Mouse (Mus musculus) lung, postnatal 36 days (tissue): ENCODE measurements around the gene Pank3.
"Not testable (repeated sequence)": the region's sequence is repeated elsewhere in the genome, so short reads cannot be mapped to it uniquely, and the experiment has no call there.

Experiments used
- DNase-seq: peaks from one replicate; pipeline ENCODE4 v3.0.0; 2022; ENCODE audit warnings: mixed read lengths

Gene Pank3

GRCm38 (mm10) chr11:35782444-35782843 lies 13.2 kb downstream of the Pank3 start:
- DNase-seq = no peak

GRCm38 (mm10) chr11:35783038-35783437 lies 13.8 kb downstream of the Pank3 start:
- no peak for DNase-seq

GRCm38 (mm10) chr11:35784002-35784401 lies 14.7 kb downstream of the Pank3 start:
- DNase-seq = no peak

DNA sequence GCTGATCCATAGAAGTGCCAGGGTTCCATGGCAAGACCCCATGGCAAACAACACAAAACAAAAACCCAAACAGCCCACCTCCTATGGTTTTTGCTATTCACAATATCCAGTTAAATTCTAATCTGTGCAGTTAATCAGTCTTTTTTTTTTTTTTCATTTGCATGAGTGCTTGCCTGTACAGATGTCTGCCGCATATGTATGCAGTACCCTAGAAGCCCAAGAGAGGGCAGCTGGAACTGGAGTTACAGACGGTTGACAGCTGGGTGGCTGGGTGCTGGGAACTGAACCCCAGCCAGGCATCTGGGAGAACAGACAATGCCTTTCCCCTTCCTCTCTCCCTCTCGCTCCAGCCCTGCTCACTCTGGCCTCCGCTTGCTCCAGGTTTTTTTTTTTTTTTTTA lies 15.3 kb downstream of the Pank3 start:
- no peak for DNase-seq

DNA sequence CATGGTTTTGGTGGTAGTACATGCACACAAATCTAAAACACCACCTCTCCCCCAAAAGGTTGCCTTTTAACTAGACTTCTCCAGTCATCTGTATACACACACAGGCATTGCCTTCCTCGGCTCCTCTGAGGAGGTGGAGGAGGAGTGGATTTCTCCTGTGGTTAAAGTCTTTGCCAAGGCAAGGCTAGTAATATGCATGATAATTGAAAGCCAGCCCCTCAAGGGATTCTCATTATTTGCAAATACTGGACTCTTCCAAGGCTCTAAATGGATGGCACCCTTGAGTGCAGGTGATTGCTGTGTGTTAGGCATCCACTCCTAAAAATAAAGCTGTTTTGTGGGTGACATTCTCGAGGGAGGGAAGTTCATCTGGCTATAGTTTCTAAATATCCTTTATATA lies 19.2 kb downstream of the Pank3 start:
- no peak for DNase-seq

DNA sequence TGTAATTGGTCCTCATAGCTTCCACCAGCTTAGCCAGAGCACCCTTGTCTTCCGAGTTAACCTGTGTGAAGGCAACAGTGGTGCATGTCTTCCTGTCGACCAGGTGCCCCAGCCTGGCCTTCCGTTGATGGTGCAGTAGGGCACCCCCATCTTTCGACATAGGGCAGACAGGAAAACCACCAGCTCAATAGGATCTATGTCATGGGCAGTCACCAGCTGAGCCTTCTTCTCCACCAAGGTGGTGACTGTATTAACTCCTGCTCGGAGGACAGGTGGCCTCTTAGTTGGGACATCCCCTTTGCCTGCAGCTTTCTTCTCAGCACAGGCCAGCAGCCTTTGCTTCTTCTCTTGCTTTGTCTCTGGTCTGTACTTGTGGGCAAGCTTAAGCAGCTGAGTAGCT lies 23.5 kb downstream of the Pank3 start:
- DNase-seq = not testable (repeated sequence)

DNA sequence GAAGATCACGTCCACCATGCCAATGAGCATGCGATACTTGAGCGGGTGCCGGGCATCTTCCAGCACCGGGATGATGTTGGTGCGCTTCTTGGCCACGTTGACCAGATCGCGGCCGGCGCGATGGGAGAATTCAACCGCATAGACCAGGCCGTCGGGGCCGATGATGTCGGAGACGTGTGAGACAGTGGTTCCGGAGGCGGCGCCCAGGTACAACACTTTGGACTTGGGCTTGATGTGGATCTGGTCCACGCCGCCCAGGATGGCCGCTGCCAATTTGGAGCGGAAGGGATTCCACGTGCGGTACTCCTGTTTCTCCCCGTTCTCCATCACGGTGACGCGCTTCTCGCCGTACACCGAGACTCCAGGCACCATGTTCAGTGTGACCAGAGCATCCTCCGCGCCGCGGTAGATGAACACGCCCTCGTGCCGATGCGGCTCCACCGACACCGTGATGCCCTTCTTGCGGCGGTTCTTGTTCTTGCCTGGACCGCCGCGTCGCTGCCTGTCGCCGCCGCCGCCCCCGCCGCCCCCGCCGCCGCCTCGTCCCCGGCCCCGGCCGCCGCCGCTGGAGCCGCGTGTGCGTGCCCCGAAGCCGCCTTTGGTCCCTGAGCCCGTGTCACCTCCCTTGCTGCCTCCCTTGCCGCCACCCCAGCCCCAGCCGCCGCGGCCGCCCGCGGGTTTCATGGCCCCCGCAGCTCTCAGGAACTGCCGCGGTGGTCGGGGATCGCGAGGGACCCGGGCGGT lies 28.6 kb downstream of the Pank3 start:
- DNase-seq = no peak

DNA sequence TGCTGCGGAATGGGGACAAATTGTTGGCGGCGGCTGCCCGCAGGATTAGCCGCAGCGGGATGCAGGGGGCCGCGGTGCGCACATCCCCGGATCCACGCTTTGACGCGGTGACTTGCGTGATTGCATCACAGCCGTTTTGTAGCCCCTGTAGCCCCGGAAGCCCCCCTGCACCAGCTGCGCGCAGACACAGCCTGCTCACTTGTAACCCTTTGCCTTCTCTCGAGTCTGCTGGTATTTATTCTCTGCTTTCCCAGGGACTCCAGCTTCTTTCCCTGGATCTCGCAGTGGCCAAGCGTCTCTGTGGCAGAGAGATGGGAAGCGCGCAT lies 29.2 kb downstream of the Pank3 start:
- DNase-seq = no peak

- peak; percentile 42 for DNase-seq
These were observed 29.6 kb downstream of the Pank3 start, which contains the start of gene Fbll1 for GRCm38 (mm10) chr11:35798874-35799273. Gene Fbll1 (minus strand): TSS chr11:35798884.

- DNase-seq = no peak
These were observed 32.0 kb downstream of the Pank3 start for GRCm38 (mm10) chr11:35801332-35801731.

DNA sequence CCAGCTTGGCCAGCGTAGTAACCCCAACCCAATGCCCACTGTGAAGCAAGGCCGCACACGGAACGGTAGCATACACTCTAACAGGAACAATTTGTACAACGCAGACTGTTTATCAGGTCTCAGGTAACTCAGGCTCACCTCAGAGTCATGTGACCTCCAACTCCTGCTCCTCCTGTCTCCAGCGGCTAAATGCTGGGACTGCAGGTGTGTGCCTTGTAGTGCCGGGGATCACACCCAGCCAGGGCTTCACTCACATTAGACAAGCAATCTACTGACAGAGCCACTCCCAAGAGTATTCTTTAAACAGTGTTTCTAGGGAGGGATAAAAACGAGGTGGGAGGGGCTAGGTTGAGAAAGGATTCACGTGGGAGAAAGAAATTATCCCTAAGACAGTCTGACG lies 42.2 kb downstream of the Pank3 start:
- no peak for DNase-seq

DNA sequence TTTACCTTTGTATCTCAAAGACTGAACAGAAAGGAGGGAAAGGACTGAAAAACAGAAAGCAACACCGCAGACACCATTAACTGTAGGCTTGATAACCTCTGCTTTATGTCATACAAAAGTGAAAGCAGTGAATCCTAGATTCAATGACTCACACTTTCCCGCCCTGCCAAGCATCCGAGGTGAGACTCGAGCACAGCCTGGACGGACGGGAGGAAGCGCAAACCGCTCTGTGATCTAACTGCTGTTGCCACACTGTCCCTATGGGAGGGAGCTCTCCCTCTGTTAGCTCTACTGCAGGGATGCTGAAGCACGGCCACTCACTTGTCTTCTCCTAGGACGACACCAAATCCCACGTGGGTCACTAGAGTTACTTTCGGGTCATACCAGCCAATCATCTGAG lies 47.0 kb downstream of the Pank3 start:
- no peak for DNase-seq

GRCm38 (mm10) chr11:35827714-35828113 lies 58.4 kb downstream of the Pank3 start:
- peak; percentile 7 for DNase-seq

DNA sequence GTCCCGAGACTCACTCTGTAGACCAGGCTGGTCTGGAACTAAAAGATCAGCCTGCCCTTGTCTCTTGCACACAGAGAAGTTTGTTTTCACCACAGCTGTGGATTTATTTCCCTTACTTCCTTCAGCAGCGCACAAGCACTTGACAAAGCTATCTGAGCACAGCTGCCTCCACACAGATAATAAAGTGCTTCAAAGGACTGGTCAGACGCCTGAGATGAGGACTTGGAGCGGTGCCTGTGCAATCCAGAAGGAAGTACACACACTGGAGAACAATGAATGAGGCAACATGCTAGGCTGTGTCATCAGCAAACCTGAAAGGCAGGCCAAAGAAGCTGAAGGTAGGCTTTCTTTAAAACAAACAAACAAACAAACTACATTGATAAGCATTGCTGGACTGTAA lies 62.9 kb downstream of the Pank3 start:
- no peak for DNase-seq

DNA sequence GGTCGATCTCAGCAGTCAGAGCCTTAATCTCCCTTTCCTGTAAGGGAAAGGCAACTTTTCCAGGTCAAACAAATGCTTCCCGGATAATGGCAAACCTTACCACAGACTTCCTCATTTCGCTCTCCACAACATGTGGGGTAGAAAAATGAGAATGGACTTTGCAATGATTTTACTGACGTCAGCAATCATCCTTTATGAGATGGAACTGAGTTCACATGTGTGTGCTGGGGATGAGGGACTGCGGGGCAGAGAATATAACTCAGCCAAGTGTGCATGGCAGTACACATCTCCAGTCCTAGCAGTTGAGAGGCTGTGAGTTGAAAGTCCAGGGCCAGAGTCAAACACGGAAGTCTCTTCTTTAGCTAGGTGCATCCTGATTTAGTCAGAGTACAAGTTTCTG lies 64.0 kb downstream of the Pank3 start:
- no peak for DNase-seq

DNA sequence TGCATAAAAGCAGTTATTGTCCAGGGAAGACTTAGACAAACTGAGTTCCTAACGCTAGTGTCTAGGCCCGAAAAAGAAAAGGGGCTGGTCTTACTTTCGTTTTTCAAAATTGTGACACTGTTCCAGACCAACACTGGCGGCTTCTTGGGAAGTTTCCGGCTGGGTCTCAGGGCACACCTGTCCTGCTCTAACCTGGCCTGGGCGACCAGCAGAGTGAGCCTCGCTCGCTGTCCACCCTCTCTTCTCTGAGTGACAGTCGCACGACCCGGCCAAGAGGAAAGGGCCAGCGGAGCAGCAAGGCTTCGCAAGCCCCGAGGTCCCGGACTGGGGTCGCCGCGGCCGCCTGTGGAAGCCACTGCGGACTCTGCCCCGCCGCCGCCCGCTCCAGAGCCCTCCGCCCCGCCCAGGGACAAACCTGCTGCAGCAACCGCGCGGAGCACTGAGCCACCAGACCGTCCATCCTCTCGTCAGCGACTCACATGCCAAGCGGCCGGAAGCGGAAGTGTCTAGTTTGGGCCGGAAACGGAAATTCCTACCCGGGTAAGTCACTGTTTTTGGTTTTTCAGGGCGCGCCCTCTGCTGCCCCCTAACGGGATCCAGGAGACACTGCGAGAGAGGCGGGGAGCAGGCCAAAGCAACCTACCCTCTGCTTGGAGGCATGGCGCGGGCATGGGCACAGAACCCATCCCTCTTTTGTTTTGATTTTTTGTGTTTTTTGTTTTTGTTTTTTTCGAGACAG lies 64.9 kb downstream of the Pank3 start, which contains the start of gene Rars:
Rars (minus strand) TSS at position 485 of the 739 bp plus-strand sequence.
- peak; percentile 97 for DNase-seq

GRCm38 (mm10) chr11:35837156-35838126 lies 68.2 kb downstream of the Pank3 start:
- no peak for DNase-seq

DNA sequence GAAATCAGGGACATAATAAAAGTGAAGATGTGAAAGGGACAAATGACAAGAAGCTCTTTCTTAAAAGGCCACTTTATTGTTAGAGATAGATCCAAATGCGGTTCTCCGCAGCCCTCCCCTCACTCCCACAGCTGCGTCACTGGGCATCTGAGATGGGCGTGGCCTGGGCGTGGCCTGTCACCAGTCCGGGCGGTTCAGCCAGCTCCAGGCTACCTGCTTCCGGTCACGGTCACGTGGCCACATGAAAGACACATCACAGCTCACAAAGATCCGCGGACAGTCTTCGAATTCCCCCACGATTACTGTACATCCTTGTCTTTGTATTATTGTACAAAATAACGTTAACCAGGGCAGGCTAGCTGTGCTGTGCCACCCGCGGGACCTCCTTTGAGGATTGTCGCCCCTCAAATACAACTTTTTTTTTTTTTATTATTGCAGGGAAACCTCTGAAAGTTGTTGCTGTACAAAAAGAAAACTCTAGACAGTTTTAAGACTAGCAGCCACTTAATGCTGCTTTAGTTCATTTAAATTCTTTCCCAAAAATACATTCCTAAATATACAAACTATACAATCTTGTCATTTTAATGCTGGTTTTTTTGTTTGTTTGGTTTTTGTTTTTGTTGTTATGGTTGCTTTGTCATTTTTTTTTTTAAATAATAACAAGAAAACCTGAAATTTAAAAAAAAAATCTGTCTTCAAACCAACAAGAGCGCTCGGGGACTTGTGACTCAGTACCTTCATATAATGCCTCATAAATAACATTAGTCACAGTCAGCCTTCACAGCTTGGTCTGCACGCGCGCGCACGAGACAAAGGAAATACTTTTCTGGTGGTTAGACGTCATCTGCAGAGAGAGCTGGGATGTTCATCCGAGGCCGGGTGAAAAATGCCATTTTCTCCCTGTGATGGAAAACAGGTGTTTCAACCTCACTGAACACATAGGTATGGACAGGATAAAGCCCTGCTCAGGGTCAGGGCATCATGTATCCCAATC lies 69.4 kb downstream of the Pank3 start:
- peak; percentile 96 for DNase-seq

DNA sequence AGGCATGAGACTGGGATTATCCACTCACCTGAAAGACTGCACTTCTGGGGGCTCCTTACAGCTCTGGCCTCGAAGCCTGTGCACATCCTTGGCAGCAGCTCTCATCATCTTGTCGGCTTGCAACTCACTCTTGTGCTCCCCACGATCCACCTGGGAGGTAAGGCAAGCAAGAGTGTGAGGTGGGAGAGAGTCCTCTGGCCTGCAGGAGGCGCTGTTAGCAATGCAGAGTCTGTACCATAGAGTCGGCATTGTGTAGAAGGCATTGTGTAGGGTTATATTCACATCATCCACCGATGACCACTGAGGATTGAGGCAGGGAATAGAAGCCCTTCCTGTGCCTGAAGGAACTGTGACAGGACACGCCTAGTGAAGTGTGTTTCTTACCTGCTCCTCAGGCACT lies 71.0 kb downstream of the Pank3 start:
- no peak for DNase-seq

DNA sequence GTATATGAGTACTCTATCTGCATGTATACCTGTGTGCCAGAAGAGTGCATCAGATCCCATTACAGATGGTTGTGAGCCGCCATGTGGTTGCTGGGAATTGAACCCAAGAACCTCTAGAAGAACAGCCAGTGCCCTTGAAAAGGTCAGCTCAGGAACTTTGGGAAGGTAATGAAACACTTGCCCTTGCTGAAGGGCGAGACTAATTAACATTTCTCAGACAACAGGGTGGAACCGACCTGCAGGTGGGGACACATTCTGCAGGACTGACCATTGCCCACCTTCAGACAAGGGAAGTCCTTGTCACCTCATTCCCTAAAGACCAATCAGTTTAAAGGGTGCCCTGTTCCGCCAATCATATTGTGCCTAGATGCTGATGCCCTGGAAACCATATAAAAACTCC lies 71.5 kb downstream of the Pank3 start:
- not testable (repeated sequence) for DNase-seq
